Mouse (Mus musculus) brain, embryonic 14.5 days (tissue): ENCODE measurements around the gene 1700020D05Rik. TPM values are rescaled to one million over a fixed set of nuclear protein-coding genes. Genes with fewer than 3 reads are reported as not detected.
A peak's percentile ranks its signal among the peaks of the same experiment; 100 is the strongest.

Experiments used
- DNase-seq: peaks from one replicate; pipeline ENCODE4 v3.0.0-alpha.2; 2011; ENCODE audit warnings: low read depth
- CTCF ChIP-seq: fragments of 200-500 bp; IDR thresholded peaks from 2 replicates; pipeline ENCODE4 v1.5.1; 2012; ENCODE audit warnings: inconsistent platforms, mild to moderate bottlenecking, moderate library complexity, borderline replicate concordance; ENCODE audit not compliant: insufficient read depth, insufficient read length; ENCODE audit errors: extremely low read depth
- POLR2A ChIP-seq: fragments of 200-500 bp; IDR thresholded peaks from 2 replicates; pipeline ENCODE4 v1.6.1; 2012; ENCODE audit warnings: mild to moderate bottlenecking, inconsistent platforms, borderline replicate concordance; ENCODE audit not compliant: poor library complexity, insufficient read depth, insufficient read length, severe bottlenecking; ENCODE audit errors: extremely low read depth
- polyA plus RNA-seq: library from polyadenylated mRNA; depleted of rRNA; stranded (reverse); fragments of >200 nt; gene quantifications from 2 replicates; pipeline ENCODE4 v1.2.3, GENCODE M21; 2012; rRNA removed

The 1700020D05Rik gene
- polyA plus RNA-seq: 2.5 and 4.7 TPM in 2 replicates

DNA sequence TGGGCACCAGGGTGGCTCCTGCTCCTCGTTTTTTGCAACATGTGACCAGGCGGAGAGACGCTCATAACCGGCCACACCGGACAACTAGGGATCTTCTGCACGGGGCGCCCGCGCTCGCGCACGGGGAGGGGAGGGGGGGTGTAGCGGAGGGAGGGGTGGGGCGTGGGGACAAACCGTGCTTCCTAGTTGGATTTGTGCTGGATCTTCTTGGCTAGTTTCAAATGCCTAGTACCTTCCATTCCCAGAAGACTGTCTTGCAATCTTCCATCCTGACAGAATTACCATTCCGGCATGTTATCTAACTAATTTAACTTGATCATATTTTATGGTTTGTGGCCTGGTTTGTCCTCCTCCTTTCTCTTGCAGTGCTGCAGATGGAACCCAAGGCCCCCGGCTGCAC lies at the start of gene 1700020D05Rik:
1700020D05Rik (minus strand) TSS at position 101 of the 400 bp plus-strand sequence.
- TF ChIP-seq POLR2A (no peak), CTCF (no peak)
- no peak for DNase-seq

DNA sequence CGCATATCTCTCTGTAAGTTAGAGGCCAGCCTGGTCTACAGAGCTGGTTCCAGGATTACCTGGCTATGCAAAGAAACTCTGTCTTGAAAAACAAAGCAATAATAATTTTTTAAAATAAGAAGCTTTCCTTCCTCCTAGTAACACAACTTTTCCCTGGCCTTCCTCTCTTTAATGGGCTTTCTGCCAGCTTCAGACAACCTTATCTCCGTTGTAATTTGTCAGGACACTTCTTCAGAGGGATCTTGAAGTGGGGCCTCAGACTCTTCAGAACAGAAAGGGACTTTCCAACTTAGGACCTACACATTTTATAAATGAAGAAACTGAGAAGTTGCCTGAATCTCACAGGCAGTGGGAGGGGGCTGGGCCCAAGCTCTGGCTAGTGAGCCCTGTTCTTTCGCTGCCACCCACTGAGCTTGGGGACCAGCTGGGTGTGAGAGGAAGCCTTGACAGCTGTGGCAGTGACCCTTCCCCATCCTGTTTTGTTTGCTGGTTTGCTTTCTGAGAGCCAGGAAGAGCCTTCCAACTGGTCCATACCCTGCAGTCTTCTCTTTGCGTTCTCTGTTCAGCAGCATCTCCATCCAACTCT lies 44.0 kb upstream of the 1700020D05Rik start:
- TF ChIP-seq POLR2A: no peak
- no peak for TF ChIP-seq CTCF
- DNase-seq: no peak

DNA sequence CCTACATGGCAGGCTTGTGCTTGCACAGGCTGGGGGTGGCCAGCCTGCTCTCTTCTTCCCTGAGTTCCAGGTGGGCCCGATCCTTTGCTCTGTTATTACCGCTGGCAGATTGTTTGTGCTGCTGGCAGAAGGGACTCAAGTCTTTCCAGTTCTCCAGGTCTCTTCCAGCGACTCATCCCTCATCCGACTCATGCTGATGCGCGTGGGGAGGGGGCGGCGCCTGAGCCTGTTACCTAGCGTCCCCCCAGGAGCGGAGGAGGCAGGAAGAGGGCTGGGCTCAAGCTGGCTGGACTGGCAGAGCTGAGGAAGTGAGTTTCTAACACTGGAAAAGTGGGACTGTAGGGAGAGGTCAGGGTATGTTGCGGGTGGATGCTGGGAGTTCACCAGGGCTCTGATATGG lies 40.4 kb upstream of the 1700020D05Rik start:
- TF ChIP-seq POLR2A: no peak
- TF ChIP-seq CTCF: no peak
- no peak for DNase-seq

DNA sequence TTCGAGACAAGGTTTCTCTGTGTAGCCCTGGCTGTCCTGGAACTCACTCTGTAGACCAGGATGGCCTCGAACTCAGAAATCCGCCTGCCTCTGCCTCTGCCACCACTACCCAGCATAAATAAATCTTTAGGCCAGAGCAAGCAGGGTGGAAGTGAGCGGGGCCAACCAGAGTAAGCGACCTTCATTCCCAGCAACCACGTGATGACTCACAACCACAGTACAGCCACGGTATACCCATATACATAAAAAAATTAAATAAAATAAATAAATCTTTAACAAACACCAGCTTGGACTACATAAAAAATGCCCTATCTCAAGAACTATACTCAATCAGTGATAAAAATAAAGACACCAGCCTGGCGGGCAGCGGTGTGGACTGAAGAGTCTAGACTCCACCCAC lies 39.8 kb upstream of the 1700020D05Rik start:
- no peak for DNase-seq
- no peak for TF ChIP-seq CTCF
- TF ChIP-seq POLR2A: no peak

DNA sequence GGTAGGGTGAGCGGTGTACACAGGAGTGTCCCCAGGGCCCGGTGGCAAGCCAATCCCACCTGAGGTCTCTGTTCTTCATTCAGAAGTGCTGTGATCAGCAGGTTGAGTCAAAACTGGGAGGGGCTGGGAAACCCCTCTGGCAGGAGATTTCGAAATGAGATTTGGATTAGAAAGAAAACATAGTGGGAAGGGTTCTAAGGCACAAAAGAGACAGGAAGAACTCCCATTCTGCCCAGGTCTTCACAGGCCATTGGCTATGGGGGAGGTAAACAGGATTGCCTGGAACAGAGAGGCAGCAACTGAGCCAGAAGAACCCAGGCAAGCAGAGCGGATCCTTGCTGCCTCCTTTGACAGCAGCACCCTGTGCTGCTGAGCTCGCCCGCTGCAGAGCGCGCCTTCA lies 35.2 kb upstream of the 1700020D05Rik start:
- TF ChIP-seq CTCF: no peak
- TF ChIP-seq POLR2A: no peak
- no peak for DNase-seq

DNA sequence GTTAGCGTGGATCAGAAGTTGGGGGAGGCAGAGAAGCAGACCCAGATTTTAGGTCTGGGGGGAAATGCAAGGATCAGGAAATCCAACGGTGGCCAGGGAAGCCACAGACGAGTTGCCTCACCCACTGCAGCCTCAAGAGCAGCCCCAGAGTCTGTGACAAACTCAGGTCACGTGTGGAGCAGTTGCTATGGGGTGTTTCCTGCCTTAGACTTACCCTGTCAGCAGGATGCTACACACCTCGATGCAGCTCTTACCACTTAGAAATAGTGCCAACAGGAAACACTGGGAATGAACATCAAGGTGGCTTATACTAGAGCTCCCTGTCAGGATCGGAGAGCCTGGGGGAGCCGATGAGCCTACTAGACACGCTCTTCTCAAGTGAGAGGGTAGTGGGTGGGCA lies 28.9 kb upstream of the 1700020D05Rik start:
- no peak for TF ChIP-seq CTCF
- no peak for TF ChIP-seq POLR2A
- DNase-seq: no peak

DNA sequence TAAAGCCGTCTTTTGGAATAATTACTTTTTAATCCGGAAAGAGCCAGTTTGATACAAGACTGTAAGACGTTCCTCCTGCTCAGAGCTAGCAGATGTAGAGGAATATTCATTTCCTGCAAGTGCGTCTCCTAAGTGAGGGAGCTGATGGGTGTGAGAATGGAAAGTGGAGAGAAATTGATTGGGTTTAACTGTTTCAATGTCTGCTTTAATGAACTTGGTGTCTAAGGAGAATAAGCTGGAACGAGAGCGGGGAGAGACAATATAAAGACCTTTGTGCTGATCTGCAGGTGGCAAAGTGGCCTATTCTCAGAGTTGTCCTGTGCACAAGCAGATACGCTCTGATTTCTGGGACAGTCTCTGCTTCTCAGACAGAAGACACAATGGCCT lies 26.5 kb upstream of the 1700020D05Rik start:
- TF ChIP-seq POLR2A (no peak), CTCF (no peak)
- DNase-seq: peak; percentile 39

DNA sequence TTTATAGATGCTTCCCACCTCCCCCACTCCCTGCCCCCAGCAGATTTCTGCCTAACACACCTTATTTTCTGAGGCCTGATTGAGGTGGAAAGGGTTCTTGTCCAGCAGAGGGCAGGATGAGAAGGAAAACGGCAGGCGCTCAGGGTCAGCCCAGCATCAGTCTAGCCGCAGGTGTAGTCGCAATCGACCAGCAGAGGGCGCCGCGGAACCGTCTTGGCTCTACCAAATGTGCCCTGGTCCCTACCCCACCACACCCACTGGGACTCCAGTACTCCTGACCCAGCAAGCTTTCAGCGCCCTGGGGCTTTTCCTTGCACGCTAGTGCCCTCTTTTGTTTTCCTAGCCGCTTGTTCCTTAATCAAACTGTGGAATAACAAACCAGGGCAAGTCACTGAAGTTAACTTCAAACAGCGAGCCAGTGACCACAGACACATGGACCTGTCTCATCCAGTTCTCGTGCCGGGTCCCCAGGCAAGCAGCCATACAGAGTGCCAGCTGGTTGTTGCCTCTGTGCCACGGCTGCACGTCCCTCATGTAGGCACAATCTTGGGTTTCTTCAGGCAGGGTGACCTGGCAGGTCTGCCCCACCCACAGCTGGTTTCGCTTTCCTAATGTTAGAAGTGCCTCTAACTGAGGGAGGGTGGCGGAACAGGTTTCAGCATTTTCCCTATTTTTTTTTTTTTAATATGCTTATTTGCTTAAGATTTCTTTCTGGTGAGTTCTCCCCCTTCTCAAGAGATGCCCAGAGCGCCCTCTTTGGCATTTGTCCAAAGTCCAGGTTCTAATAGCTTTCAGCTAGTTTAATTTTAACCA lies 25.9 kb upstream of the 1700020D05Rik start:
- TF ChIP-seq POLR2A (no peak), CTCF (peak; percentile 98)
- DNase-seq: peak; percentile 90

DNA sequence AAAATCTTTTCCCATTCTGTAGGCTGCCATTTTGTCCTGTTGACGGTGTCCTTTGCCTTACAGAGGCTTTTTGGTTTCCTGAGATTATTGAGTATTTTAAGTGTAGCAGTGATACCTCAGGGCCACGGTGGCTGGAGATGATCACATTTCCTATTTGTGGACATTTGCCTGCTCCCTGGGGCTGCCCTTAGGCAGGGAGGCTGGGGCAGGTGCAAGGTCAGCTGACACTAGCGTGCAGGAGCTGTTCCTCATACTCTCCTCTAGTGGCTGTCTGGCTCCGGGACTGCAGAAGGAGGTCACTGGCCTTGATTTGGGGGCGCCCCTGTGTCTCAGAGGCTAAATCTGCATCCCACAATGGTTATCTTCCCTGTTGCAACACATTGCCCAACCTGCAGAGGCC lies 21.6 kb upstream of the 1700020D05Rik start:
- TF ChIP-seq POLR2A: no peak
- TF ChIP-seq CTCF: no peak

DNA sequence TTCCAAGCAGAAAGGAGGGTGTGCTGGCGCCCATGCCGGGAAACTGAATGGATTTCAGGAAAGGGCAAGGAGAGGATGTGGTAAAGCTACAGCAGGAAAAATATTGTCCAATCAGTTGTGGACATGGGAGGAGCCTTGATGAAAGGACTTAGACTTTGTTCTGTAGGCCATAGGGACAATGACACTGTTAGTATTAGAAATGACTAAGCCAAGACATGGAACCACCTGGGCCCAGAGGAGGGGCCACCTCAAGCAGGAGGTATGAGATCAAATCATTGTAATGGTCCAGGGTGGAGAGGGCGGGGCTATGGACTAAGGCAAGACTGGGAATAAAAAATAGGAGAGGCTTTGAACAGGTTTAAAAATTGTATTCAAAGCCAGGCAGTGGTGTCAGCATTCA lies 15.1 kb upstream of the 1700020D05Rik start:
- DNase-seq: no peak
- TF ChIP-seq POLR2A (no peak), CTCF (no peak)

More for the DNA sequence above, 21.6 kb upstream of the 1700020D05Rik start:
- DNase-seq: no peak

DNA sequence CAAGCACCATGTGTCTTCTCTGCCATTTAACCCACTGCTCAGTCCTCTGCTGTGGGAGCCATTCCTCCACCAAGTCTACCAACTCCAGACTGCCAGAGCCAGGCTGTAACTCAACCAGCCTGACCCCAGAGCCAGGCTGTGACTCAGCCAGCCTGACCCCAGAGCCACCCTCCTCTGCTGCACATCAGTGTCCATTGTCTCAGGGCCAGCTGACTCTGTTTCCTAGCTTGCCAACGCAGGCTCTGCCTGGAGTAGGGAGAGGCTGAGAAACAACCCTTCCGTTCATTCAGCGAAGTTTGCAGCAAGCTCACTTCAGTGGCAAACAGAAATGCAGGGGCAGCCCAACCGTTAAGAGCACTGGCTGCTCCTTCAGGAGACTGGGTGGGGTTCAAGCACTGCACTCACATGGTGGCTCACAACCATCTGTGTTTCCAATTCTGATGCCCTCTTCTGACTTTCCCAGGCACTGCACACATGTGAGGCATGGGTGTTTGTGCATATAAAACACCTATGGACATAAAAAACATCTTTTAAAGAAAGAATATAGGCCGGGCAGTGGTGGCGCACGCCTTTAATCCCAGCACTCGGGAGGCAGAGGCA lies 13.4 kb upstream of the 1700020D05Rik start:
- TF ChIP-seq POLR2A (no peak), CTCF (no peak)
- DNase-seq: no peak
